Mouse (Mus musculus) midbrain, embryonic 15.5 days (tissue): ENCODE results near the gene Lrmda. TPM values are rescaled to one million over a fixed set of nuclear protein-coding genes. Genes with fewer than 3 reads are reported as not detected.

Source experiments
- ATAC-seq: fragments of 200-750 bp; cut with Nextera tagmentation; replicated peaks from 2 replicates; pipeline ENCODE4 v1.8.0; 2017; ENCODE audit warnings: moderate TSS enrichment
- H3K27ac ChIP-seq: fragments of 300-500 bp; sonication (generic); 2 replicates; pipeline ENCODE4 v1.5.1; 2015; ENCODE audit warnings: mild to moderate bottlenecking, inconsistent platforms
- H3K27me3 ChIP-seq: fragments of 300-500 bp; sonication (generic); replicated peaks from 2 replicates; pipeline ENCODE4 v1.6.1; 2015; ENCODE audit warnings: inconsistent platforms
- H3K36me3 ChIP-seq: fragments of 300-500 bp; sonication (generic); replicated peaks from 2 replicates; pipeline ENCODE4 v1.6.1; 2015; ENCODE audit warnings: inconsistent platforms
- H3K4me1 ChIP-seq: fragments of 300-500 bp; sonication (generic); 2 replicates; pipeline ENCODE4 v1.6.1; 2015; ENCODE audit warnings: inconsistent platforms
- H3K4me2 ChIP-seq: fragments of 300-500 bp; sonication (generic); 2 replicates; pipeline ENCODE4 v1.6.1; 2015; ENCODE audit warnings: inconsistent platforms, mild to moderate bottlenecking, moderate library complexity
- H3K4me3 ChIP-seq: fragments of 300-500 bp; sonication (generic); 2 replicates; pipeline ENCODE4 v1.5.1; 2015; ENCODE audit warnings: mild to moderate bottlenecking, inconsistent platforms
- H3K9ac ChIP-seq: fragments of 300-500 bp; sonication (generic); 2 replicates; pipeline ENCODE4 v1.6.1; 2015; ENCODE audit warnings: mild to moderate bottlenecking, inconsistent platforms
- H3K9me3 ChIP-seq: fragments of 300-500 bp; sonication (generic); 2 replicates; pipeline ENCODE4 v1.6.1; 2016; ENCODE audit warnings: inconsistent platforms
- WGBS: fragments of 180-500 bp; shearing (Covaris S2); methylation state at CpG from one replicate; pipeline ENCODE4 v1.1.7; 2015; ENCODE audit warnings: mixed read lengths; 5-methylcytosine and 5-hydroxymethylcytosine counted together
- polyA plus RNA-seq: library from polyadenylated mRNA; unstranded; fragments of >200 nt; fragmentation: Nextera tagmentation; extraction: Ambion mirVana; gene quantifications from 2 replicates; pipeline ENCODE4 v1.2.1, GENCODE M21; 2015

Gene Lrmda
- polyA plus RNA-seq, 1 experiment from 2014 or later: 0.31 TPM

DNA sequence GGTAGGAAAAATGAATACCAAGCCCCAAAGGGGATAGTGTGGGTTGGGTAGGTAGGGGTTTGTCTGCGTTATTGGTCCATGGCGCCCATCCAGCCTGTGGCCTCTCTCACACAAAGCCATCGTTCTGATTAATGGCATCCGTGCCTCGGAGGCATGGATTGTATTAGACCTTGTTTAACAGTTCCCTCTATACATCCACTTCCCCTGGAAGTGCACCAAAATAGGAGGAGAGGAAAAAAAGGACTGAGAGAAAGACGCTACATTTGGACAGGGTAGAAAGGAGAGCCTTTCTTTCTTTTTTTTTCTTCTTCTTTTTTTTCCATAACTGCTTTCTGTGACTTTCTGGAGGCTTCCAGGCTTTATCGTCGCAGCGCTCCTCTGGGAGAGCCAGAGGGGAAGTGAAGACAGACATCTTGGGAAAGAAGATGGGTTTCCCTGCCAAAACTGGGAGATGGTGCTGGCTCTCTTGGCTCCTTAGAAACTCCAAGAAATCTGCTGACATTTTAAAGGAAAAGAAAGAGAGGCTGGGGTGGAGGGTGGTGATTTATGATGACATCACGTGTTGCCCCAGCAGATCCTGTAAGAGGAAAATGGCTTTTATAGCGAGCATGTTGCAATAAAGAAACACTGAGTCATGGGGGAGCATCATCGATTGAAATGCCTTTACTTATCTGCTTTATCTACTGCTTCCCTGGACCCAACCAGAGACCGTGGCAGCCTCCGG, 32.6 kb downstream of the Lrmda start:
- 82% methylated on average over 14 of the region's 14 CpGs for whole genome bisulfite sequencing
- H3K9ac ChIP-seq: no peak overlapping the region
- H3K4me3 ChIP-seq: no peak overlapping the region
- no peaks in the 10 kb centered on the region for H3K4me1 ChIP-seq
- ATAC-seq: no peak
- H3K36me3 ChIP-seq: no peaks in the 10 kb centered on the region
- no peak overlapping the region for H3K27ac ChIP-seq
- no peaks in the 10 kb centered on the region for H3K9me3 ChIP-seq
- H3K4me2 ChIP-seq: no peak overlapping the region
- H3K27me3 ChIP-seq: no peaks in the 10 kb centered on the region

DNA sequence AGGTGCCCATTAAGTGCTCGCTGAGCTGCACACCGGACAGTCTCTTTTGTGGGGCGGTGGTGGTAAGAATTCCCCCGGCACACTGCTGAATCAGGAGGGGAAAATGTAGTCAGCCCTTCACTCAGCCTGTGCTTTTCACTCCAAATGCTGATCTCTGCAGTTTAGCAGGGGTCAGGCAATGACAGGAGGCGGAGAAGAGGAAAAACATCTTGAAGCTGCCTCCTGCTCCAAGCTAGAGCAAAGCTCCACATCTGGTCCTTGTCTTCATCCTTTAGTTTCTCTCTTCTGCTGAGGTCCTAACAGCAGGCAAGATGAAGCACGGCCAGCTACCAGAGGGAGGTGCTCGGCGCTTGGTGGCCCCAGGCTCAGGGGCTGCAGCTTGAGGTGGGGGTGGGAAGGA, 36.1 kb downstream of the Lrmda start:
- H3K4me3 ChIP-seq: no peak overlapping the region
- no peak overlapping the region for H3K9ac ChIP-seq
- no peak for ATAC-seq
- H3K4me2 ChIP-seq: no peak overlapping the region
- H3K27me3 ChIP-seq: no peaks in the 10 kb centered on the region
- H3K36me3 ChIP-seq: no peaks in the 10 kb centered on the region
- peaks cover 2% of the 10 kb centered on the region; the same call in 1 of the 2 replicates for H3K4me1 ChIP-seq
- no peaks in the 10 kb centered on the region for H3K9me3 ChIP-seq
- 82% methylated on average over 8 of the region's 8 CpGs for WGBS
- no peak overlapping the region for H3K27ac ChIP-seq

DNA sequence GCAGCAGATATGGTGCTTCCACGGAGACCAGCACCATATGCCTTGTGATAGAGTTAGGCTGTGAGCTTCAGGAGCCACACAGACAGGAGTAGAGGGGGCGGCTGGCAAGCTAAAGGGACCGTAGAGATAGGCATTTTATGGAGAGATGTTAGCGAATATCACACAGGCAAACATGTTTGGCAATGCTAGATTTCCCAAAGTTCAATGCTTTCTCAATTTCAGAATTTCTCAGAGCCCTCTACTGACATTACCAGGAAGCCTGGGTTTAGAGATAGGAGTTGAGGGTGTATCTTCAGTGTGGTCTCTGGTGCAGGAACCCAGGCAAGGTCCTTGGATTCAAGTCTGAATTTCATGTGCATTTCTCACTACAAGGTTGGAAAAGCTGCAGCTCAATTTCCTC, 36.7 kb downstream of the Lrmda start:
- Histone ChIP-seq H3K4me1 (peaks cover 7% of the 10 kb centered on the region; the same call in 1 of the 2 replicates), H3K4me3 (no peak overlapping the region), H3K27ac (no peak overlapping the region), H3K36me3 (no peaks in the 10 kb centered on the region), H3K4me2 (no peak overlapping the region), H3K9ac (no peak overlapping the region), H3K27me3 (no peaks in the 10 kb centered on the region), H3K9me3 (no peaks in the 10 kb centered on the region)
- ATAC-seq: no peak
- WGBS: 88% methylated on average over 4 of the region's 4 CpGs

DNA sequence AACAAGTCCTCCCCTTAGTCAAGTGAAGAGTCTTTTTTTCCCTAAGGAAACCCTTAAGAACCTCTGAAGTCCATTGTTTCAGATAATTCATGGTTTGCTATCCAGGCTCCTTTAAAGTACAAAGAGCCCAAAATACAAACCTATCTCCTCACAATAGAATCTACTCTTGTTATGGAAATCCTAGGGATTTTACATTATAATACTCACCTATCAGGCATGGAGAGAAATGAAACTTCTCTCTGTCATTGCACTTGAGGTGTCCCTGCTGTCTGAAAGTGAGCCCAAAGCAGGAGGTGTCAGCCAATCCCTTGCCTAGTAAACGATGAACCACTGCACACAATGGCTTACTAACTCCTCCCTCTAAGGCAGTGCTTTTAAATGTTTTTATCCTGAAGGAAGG, 39.2 kb downstream of the Lrmda start:
- Histone ChIP-seq H3K27ac (no peak overlapping the region), H3K4me2 (no peak overlapping the region), H3K9me3 (no peaks in the 10 kb centered on the region), H3K27me3 (no peaks in the 10 kb centered on the region), H3K36me3 (no peaks in the 10 kb centered on the region), H3K4me3 (no peak overlapping the region), H3K4me1 (peaks cover 7% of the 10 kb centered on the region; the same call in 1 of the 2 replicates), H3K9ac (no peak overlapping the region)
- ATAC-seq: no peak
- whole genome bisulfite sequencing: 65% methylated on average over 1 of the region's 1 CpGs

DNA sequence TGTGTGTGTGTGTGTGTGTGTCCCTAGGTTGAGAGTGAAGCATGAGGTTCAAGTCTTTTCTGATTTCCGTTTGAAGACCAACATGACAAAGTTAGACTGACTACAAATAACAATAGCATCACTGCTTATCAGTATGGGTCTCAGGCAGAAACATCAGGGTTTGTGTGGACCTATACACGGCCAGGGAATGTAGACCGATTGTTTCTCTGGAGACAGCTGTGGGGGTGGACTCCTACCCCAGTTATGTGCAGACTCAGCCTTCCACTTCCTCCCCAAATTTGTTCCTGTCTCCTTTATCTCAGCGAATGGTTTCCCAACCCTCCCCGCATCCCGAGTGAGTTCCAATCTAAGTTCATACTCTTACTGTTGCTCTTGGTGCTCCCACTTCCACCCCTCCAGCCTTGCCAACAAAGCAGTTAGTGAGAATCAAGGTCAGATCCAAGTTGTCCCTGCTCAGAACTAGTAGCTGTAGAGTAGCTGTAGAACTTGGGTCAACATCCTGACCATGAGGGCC, 39.9 kb downstream of the Lrmda start:
- no peak overlapping the region for H3K4me3 ChIP-seq
- ATAC-seq: no peak
- H3K4me1 ChIP-seq: peaks cover 7% of the 10 kb centered on the region; the same call in 1 of the 2 replicates
- no peaks in the 10 kb centered on the region for H3K36me3 ChIP-seq
- no peaks in the 10 kb centered on the region for H3K9me3 ChIP-seq
- H3K27me3 ChIP-seq: no peaks in the 10 kb centered on the region
- WGBS: 90% methylated on average over 6 of the region's 6 CpGs
- H3K4me2 ChIP-seq: no peak overlapping the region
- no peak overlapping the region for H3K27ac ChIP-seq
- H3K9ac ChIP-seq: no peak overlapping the region

DNA sequence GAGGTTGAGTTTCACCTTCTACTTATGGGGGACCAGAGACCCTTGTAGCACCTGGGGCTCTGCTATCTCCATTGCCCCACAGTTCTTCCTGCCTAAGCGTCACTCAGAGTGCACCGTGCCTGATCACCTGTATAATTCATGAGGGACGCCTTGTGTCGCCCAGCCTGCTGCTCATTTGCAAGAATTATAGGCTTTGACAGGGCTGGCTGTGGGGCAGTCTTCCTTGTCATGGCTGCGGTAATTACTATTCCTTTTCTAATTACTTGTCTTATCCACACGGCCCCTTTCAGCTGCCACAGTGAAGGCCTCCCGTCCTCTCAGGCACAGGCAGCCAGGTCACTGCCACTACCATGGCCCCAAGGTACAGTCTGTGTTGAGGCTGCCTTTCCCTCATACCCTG, 41.3 kb downstream of the Lrmda start:
- 15% methylated on average over 7 of the region's 7 CpGs for WGBS

DNA sequence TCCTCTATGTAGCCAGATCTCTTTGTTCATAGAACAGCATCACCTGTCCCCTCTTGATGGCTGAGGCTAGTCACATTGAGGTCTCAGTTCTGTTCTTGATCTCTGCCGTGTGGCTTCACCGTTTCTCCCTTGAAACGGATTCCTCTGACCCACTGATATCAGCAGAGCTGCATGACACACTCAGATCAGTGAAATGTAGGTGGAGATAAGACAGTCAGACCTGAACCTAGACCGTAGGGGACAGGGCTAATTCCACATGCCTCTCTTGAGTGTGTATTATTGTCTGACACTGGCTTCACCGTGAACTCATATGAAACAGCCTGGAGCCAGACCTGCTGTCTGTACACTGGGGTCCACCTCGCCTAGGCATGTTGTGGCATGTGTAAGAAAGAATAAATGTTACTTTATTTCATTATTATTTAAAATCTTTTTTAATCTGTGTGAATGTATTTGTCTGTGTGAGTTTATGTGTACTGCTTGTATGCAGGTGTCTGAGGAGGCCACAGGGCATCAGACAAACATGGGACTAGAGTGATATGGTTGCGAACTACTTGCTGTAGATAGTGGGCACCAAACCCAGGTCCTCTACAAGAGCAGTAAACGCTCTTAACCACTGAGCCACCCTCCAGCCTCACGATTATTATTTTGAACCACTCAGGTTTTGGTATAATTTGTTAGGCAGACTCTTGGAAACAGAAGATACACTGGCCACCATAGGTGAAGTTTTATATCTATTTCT, 42.8 kb downstream of the Lrmda start:
- no peak overlapping the region for H3K27ac ChIP-seq
- WGBS: 88% methylated on average over 9 of the region's 9 CpGs
- no peaks in the 10 kb centered on the region for H3K9me3 ChIP-seq
- no peak for ATAC-seq
- H3K36me3 ChIP-seq: no peaks in the 10 kb centered on the region
- H3K4me3 ChIP-seq: no peak overlapping the region
- H3K4me2 ChIP-seq: no peak overlapping the region
- no peaks in the 10 kb centered on the region for H3K27me3 ChIP-seq
- H3K9ac ChIP-seq: no peak overlapping the region
- H3K4me1 ChIP-seq: peaks cover 7% of the 10 kb centered on the region; the same call in 1 of the 2 replicates

More for the DNA sequence above, 41.3 kb downstream of the Lrmda start:
- no peak overlapping the region for H3K9ac ChIP-seq
- H3K9me3 ChIP-seq: no peaks in the 10 kb centered on the region
- H3K4me3 ChIP-seq: no peak overlapping the region
- no peak overlapping the region for H3K4me2 ChIP-seq
- H3K27ac ChIP-seq: no peak overlapping the region
- H3K27me3 ChIP-seq: no peaks in the 10 kb centered on the region
- no peaks in the 10 kb centered on the region for H3K36me3 ChIP-seq
- 0 out of 2 replicates have a peak, but pooled peaks have one; percentile 27 for ATAC-seq
- peaks cover 7% of the 10 kb centered on the region; the same call in 1 of the 2 replicates for H3K4me1 ChIP-seq

DNA sequence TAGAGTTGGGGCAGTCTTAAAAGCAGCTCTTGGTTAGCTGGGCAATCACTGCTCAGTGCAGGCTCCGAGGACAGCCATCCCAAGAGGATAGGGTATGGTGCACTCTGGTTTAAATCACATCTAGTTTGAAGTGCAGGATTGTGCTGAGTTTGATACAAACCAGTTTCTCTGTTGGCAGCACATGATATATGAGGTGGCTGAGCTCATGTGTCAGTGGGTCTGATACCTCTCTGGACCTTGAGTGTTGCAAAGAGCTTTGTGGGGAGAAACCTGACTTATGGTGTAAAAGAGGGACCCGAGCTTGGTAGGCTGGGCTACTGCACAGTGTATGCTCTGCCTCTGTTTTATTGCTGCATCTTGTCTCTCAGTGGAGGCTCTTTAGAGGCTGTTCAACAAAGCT, 49.7 kb downstream of the Lrmda start:
- no peak for ATAC-seq
- no peak overlapping the region for H3K27ac ChIP-seq
- no peak overlapping the region for H3K9ac ChIP-seq
- no peak overlapping the region for H3K4me3 ChIP-seq
- no peaks in the 10 kb centered on the region for H3K9me3 ChIP-seq
- 0 out of 2 replicates have a peak, but pooled peaks cover 3% of the 10 kb centered on the region for H3K27me3 ChIP-seq
- H3K4me1 ChIP-seq: peaks cover 3% of the 10 kb centered on the region
- no peak overlapping the region for H3K4me2 ChIP-seq
- 65% methylated on average over 2 of the region's 2 CpGs for WGBS
- no peaks in the 10 kb centered on the region for H3K36me3 ChIP-seq

DNA sequence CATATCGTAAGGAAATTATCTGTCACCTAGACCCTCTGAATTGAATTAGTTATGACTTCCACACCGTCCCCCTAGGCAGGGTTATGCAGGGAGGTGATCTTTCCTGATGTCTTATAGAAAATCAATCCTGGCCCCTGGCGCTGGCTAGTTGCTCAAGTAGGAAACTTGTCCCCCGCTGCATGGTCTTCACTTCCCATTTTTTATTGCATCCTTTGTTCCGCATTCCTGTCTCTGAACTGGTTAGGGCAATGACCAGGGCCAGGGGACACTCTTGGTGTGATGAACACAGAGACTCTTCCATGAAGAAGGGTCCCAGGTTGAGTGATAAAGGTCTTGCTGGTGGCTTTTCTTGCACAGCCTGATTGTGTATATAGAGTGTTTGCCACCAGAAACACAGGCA, 53.9 kb downstream of the Lrmda start:
- Histone ChIP-seq H3K27ac (no peak overlapping the region), H3K4me3 (no peak overlapping the region), H3K9me3 (no peaks in the 10 kb centered on the region), H3K9ac (no peak overlapping the region), H3K27me3 (0 out of 2 replicates have a peak, but pooled peaks cover 14% of the 10 kb centered on the region), H3K4me1 (peaks cover 10% of the 10 kb centered on the region), H3K36me3 (no peaks in the 10 kb centered on the region), H3K4me2 (no peak overlapping the region)
- no peak for ATAC-seq
- WGBS: 78% methylated on average over 5 of the region's 5 CpGs

DNA sequence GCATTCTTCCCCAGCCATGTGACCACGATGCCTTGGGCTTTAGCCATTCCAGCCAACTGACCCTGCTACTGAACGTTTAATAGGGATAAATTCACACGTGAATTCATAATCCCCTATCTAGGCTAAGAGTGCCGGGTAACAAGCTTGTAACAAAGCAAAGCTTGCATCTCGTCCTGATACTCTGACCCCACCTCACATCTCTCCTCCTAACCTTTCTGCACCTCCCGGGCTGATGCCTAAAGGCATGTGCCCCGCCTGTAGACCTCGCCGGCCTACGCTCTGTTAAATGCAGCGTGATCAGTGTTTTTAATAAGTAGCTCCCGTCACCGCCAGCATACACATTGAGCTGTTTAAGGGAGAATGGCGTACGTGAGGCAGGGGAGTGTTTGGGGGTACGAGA, 54.7 kb downstream of the Lrmda start:
- WGBS: 17% methylated on average over 16 of the region's 16 CpGs
- Histone ChIP-seq H3K9ac (no peak overlapping the region), H3K4me1 (peaks cover 10% of the 10 kb centered on the region), H3K9me3 (no peaks in the 10 kb centered on the region), H3K4me3 (no peak overlapping the region), H3K27ac (no peak overlapping the region), H3K27me3 (0 out of 2 replicates have a peak, but pooled peaks cover 14% of the 10 kb centered on the region), H3K4me2 (peak overlapping the region; percentile 39), H3K36me3 (no peaks in the 10 kb centered on the region)
- ATAC-seq: peak; percentile 48; the same call in 1 of the 2 replicates

DNA sequence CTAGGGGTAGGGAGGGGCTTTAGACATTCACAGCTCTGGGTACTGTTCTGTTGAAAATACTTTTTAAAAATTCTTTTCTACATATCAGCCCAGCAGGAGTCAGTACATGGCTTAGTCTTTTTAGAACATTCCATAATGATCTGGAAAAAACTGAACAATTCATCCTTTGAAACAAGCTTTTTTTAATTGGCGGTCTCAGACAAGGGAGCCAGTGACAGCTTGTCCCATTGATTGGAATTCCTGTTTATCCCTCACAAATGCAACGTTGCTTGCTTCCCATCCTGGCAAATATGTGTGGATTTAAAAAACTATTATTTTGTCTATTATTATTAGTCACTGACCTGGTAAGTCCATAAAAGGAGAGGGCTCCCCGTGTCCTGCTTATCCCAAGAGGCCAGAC, 64.4 kb downstream of the Lrmda start:
- Histone ChIP-seq H3K27ac (no peak overlapping the region), H3K36me3 (no peaks in the 10 kb centered on the region), H3K9ac (no peak overlapping the region), H3K4me2 (no peak overlapping the region), H3K4me1 (no peaks in the 10 kb centered on the region), H3K27me3 (no peaks in the 10 kb centered on the region), H3K9me3 (no peaks in the 10 kb centered on the region), H3K4me3 (no peak overlapping the region)
- 36% methylated on average over 3 of the region's 3 CpGs for WGBS
- ATAC-seq: no peak

DNA sequence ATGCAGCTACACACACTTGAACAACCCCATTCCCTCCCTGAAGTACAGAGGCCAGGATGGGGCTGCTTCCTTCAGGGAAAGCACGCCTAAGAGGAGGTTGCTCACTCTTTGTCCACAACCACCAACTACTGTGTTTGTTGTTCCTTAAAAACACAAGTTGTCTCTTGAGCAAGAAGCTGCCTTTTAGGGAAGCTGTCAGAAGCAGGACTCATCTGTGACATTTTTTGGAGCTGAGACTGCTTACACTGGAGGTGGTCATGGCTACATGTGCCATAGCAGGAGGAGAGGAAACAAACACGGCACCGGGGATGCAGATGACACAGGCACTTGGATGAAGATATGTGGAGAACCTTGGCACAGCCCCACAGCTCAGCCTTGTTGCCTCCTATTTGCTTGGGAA, 65.9 kb downstream of the Lrmda start:
- Histone ChIP-seq H3K9me3 (no peaks in the 10 kb centered on the region), H3K27me3 (no peaks in the 10 kb centered on the region), H3K36me3 (no peaks in the 10 kb centered on the region), H3K27ac (no peak overlapping the region), H3K9ac (no peak overlapping the region), H3K4me2 (no peak overlapping the region), H3K4me1 (0 out of 2 replicates have a peak, but pooled peaks cover 3% of the 10 kb centered on the region), H3K4me3 (no peak overlapping the region)
- WGBS: 93% methylated on average over 3 of the region's 3 CpGs
- ATAC-seq: no peak
